In the genomic region with DNA sequence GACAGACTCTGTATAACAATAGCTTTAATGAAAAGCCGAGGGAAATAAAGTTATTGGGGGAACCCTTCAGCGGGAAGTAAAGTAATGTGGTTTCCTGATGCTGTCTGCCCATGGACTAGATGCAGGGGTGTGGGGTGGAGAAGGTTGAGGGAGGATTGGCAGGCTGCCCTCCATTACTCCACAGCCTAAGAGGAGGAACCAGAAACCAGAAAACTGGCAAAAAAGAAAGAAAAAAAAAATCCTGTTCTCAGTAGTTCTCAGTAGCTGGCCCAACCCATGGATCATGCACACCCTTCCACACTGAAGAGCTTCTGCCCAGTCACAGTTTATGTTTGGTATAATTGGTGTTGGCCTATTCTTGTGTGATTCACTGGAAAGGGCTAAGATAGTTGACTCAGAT, we compare ENCODE assay signal across 13 mouse cellular contexts. TPM values are rescaled to one million over a fixed set of nuclear protein-coding genes. Genes with fewer than 3 reads are reported as not detected.
A peak's percentile ranks its signal among the peaks of the same experiment; 100 is the strongest.
DNase-seq lines count a peak whose midpoint lies in the region; ATAC-seq lines count a peak whose summit lies in the region.
"Had no signal": no experiment of that assay in that cellular context is flagged by ENCODE, and none has a peak within 500 bp of the region (broad histone marks: within the 10 kb centered on the region; RNA-seq: fewer than 3 reads in every experiment).

No protein-coding gene starts in this region.

- no peak overlapping the region for H3K4me3 ChIP-seq in heart, embryonic 11.5 days (ENCODE audit: low read depth, low read length)
- H3K4me3 ChIP-seq: erythroblast, embryonic 14.5 days had no signal

- WGBS in heart, embryonic 11.5 days (ENCODE audit: insufficient replicate concordance): 82% methylated on average over 2 of the region's 2 CpGs

- no peak overlapping the region for H3K9ac ChIP-seq in heart, embryonic 11.5 days (ENCODE audit: low read depth, low read length)

- H3K27ac ChIP-seq in heart, embryonic 11.5 days (ENCODE audit: low read depth, low read length): no peak overlapping the region

- intact Hi-C loops in heart, postnatal 14 days (cut with DNase I): no loop called here

- H3K4me2 ChIP-seq in heart, embryonic 11.5 days: no peak overlapping the region

- DNase-seq in heart, adult 11 months: peak; percentile 98
- peak; percentile 14 for DNase-seq in urinary bladder, postnatal 25 days (ENCODE audit: low spot score)
- no peak for DNase-seq in urinary bladder, adult 2 months (ENCODE audit: low spot score)
- peak; percentile 58 to 59 for DNase-seq in heart, postnatal 14 days
- DNase-seq in B cell, adult 2 months: no peak
- no peak for DNase-seq in left cerebral cortex, adult 11 months (ENCODE audit: low spot score)
- DNase-seq in ovary, postnatal 14 days (ENCODE audit: low spot score): no peak

- peaks cover 15% of the 10 kb centered on the region for H3K4me1 ChIP-seq in heart, embryonic 11.5 days (ENCODE audit: control insufficient read depth, insufficient read depth, low read length)

- no peaks in the 10 kb centered on the region for H3K9me3 ChIP-seq in heart, embryonic 11.5 days (replicated peaks; ENCODE audit: control insufficient read depth, low read length)

- peaks cover 15% of the 10 kb centered on the region; the same call in 1 of the 2 replicates for H3K27me3 ChIP-seq in heart, embryonic 11.5 days (ENCODE audit: control insufficient read depth, insufficient read depth, low read length)

- H3K36me3 ChIP-seq in heart, embryonic 11.5 days (ENCODE audit: control insufficient read depth, insufficient read depth, low read length): no peaks in the 10 kb centered on the region

- ATAC-seq in heart, embryonic 11.5 days (replicated peaks; ENCODE audit: insufficient number of reproducible peaks, low FRiP score, low TSS enrichment): no peak
- ATAC-seq: CD4-positive, CD25-positive, alpha-beta regulatory T cell, adult 4 months; intestine, embryonic 16.5 days had no signal

RNA-seq across cellular contexts. Expression of a gene that starts 27.6 kb away (rescaled TPM):
- 0.33 and 0.46 TPM in 2 replicates for polyA plus RNA-seq in heart, embryonic 11.5 days (2014; fragmentation: Nextera tagmentation; extraction: Ambion mirVana)
- polyA plus RNA-seq in urinary bladder, adult 2 months (2012; rRNA removed): 0.13 and 0.14 TPM in 2 replicates
- total RNA-seq in heart, postnatal 14 days (2021): under 1 TPM in 1 of 2 experiments, not detected in 1; 0.24 TPM
- polyA plus RNA-seq: CD4-positive, CD25-positive, alpha-beta regulatory T cell, adult 4 months; erythroblast, embryonic 14.5 days; neural tube, embryonic 14.5 days had no signal

RNA-seq across cellular contexts. Expression of a gene that starts 27.7 kb away (rescaled TPM):
- 0.10 TPM in 1 of 2 replicates, not detected in the other for polyA plus RNA-seq in heart, embryonic 11.5 days (2014; fragmentation: Nextera tagmentation; extraction: Ambion mirVana)
- polyA plus RNA-seq in urinary bladder, adult 2 months (2012; rRNA removed): 0.41 and 0.53 TPM in 2 replicates
- under 1 TPM in 1 of 2 experiments, not detected in 1; 0.24 TPM for total RNA-seq in heart, postnatal 14 days (2021)
- polyA plus RNA-seq: CD4-positive, CD25-positive, alpha-beta regulatory T cell, adult 4 months; erythroblast, embryonic 14.5 days; heart, embryonic 14.5 days had no signal

RNA-seq across cellular contexts. Expression of a gene that starts 34.1 kb away (rescaled TPM):
- 2.6 and 2.9 TPM in 2 replicates for polyA plus RNA-seq in heart, embryonic 11.5 days (2014; fragmentation: Nextera tagmentation; extraction: Ambion mirVana)
- 0.58 and 0.78 TPM in 2 replicates for polyA plus RNA-seq in urinary bladder, adult 2 months (2012; rRNA removed)
- under 1 TPM; 0.81 to 0.88 TPM for total RNA-seq in heart, postnatal 14 days (2021)

Comparison
In these comparisons a context has a peak if more than half of its experiments do, and no peak if none do; other contexts are left out.
1. DNase-seq: peak in heart, adult 11 months (single experiment), urinary bladder, postnatal 25 days (single experiment) and heart, postnatal 14 days (2 of 2); none in urinary bladder, adult 2 months (single experiment), B cell, adult 2 months (0 of 2), left cerebral cortex, adult 11 months (single experiment) and ovary, postnatal 14 days (single experiment).